Mouse (Mus musculus): ENCODE data around the gene Acsf3. TPM values are rescaled to one million over a fixed set of nuclear protein-coding genes. Genes with fewer than 3 reads are reported as not detected.

The Acsf3 gene
- polyA plus RNA-seq, 1 experiment: 9.7 TPM

DNA sequence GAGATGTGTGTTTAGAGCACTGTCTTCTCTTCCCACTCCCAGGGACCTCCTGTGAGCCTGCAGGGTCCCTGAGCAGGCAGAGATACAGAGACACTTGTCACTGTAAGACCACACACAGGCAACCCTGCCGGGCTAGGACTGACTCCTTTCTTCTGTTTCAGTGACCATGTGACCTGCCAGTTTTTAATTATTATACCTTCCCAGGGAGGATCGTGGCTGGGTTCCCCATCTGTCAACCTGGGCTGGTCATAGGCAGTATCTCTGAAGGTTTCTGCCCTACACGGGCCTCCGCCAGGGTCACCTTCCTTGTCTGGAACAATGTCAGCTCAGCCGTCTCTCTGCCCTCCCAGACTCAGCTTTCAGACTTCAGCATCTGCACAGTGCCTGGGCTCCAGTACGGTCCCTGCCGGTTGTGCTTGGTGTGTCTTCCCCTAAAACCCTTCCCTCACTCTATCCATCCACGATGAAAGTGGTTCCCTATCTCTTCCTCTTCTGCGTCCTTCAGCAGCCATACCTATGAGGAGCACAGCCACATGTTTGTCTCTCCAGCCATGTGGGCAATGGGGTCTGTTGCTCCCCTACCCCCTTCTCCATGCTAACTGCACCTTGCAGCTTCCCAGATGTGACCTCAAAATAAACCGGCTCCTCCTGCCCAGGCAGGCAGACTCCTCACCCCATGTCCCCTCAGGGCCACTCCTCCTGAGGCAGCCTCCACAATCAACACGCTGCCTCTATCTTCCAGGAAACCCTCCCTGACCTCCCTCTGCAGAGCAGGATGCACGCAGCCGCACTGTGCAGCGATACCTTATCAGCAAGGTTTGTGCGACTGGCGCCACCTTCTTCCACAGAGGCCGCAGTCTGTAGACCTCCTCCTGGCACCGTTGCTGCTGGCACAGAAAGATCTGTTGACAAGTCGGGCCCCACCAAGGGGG lies 39.5 kb upstream of the Acsf3 start:
- Histone ChIP-seq H3K27me3 (ENCODE audit: control insufficient read depth, insufficient read depth, low read length, poor library complexity, severe bottlenecking) (no peaks in the 10 kb centered on the region), H3K36me3 (ENCODE audit: control insufficient read depth, insufficient read depth, low read length, poor library complexity, severe bottlenecking) (no peaks in the 10 kb centered on the region), H3K4me3 (ENCODE audit: low read depth, low read length) (no peak overlapping the region), H3K9me3 (replicated peaks; ENCODE audit: control insufficient read depth, insufficient read depth, low read length, poor library complexity, severe bottlenecking) (no peaks in the 10 kb centered on the region), H3K4me1 (ENCODE audit: control insufficient read depth, insufficient read depth, low read length) (no peaks in the 10 kb centered on the region), H3K27ac (ENCODE audit: insufficient read depth, low read length) (no peak overlapping the region), H3K9ac (ENCODE audit: low read depth, poor library complexity, severe bottlenecking) (no peak overlapping the region)
- no peak for TF ChIP-seq EP300 (IDR thresholded peaks at IDR 0.05; ENCODE audit: insufficient read depth, low read depth, low read length)

DNA sequence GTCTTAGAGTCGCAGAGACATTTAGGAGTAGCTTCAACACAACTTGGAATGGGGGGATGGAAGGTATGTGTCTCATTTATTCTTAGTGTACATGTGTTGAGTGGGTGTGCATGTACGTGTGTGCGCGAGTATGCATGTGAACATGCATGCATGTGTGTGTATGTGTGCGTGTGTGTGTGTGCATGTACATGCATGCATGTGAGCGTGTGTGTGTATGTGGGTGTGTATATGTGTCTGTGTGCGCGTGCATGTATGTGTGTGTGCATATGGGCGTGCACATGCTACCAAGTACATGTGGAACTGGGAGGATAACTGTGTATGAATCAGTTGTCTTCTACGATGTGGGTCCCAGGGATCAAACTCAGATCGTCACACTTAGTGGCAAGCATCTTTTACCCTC lies 38.7 kb upstream of the Acsf3 start:
- H3K9me3 ChIP-seq (replicated peaks; ENCODE audit: control insufficient read depth, insufficient read depth, low read length, poor library complexity, severe bottlenecking): no peaks in the 10 kb centered on the region
- H3K9ac ChIP-seq (ENCODE audit: low read depth, poor library complexity, severe bottlenecking): no peak overlapping the region
- no peaks in the 10 kb centered on the region for H3K4me1 ChIP-seq (ENCODE audit: control insufficient read depth, insufficient read depth, low read length)
- no peak overlapping the region for H3K4me3 ChIP-seq (ENCODE audit: low read depth, low read length)
- no peaks in the 10 kb centered on the region for H3K27me3 ChIP-seq (ENCODE audit: control insufficient read depth, insufficient read depth, low read length, poor library complexity, severe bottlenecking)
- H3K36me3 ChIP-seq (ENCODE audit: control insufficient read depth, insufficient read depth, low read length, poor library complexity, severe bottlenecking): no peaks in the 10 kb centered on the region
- H3K27ac ChIP-seq (ENCODE audit: insufficient read depth, low read length): no peak overlapping the region
- TF ChIP-seq EP300 (IDR thresholded peaks at IDR 0.05; ENCODE audit: insufficient read depth, low read depth, low read length) (no peak), CTCF (IDR thresholded peaks at IDR 0.05; ENCODE audit: low read depth, low read length) (no peak), POLR2A (IDR thresholded peaks at IDR 0.05; ENCODE audit: insufficient read depth, low read length) (no peak)

- TF ChIP-seq EP300 (IDR thresholded peaks at IDR 0.05; ENCODE audit: insufficient read depth, low read depth, low read length): no peak
- TF ChIP-seq CTCF (IDR thresholded peaks at IDR 0.05; ENCODE audit: low read depth, low read length): no peak
- no peak for TF ChIP-seq POLR2A (IDR thresholded peaks at IDR 0.05; ENCODE audit: insufficient read depth, low read length)
- Histone ChIP-seq H3K27me3 (ENCODE audit: control insufficient read depth, insufficient read depth, low read length, poor library complexity, severe bottlenecking) (no peaks in the 10 kb centered on the region), H3K4me1 (ENCODE audit: control insufficient read depth, insufficient read depth, low read length) (no peaks in the 10 kb centered on the region), H3K4me3 (ENCODE audit: low read depth, low read length) (no peak overlapping the region), H3K36me3 (ENCODE audit: control insufficient read depth, insufficient read depth, low read length, poor library complexity, severe bottlenecking) (no peaks in the 10 kb centered on the region), H3K9ac (ENCODE audit: low read depth, poor library complexity, severe bottlenecking) (no peak overlapping the region), H3K9me3 (replicated peaks; ENCODE audit: control insufficient read depth, insufficient read depth, low read length, poor library complexity, severe bottlenecking) (no peaks in the 10 kb centered on the region), H3K27ac (ENCODE audit: insufficient read depth, low read length) (no peak overlapping the region)
These were observed 38.2 kb upstream of the Acsf3 start for GRCm38 (mm10) chr8:122737071-122737470.

GRCm38 (mm10) chr8:122737886-122738285 lies 37.4 kb upstream of the Acsf3 start:
- H3K4me3 ChIP-seq (ENCODE audit: low read depth, low read length): no peak overlapping the region
- H3K9ac ChIP-seq (ENCODE audit: low read depth, poor library complexity, severe bottlenecking): no peak overlapping the region
- H3K27ac ChIP-seq (ENCODE audit: insufficient read depth, low read length): no peak overlapping the region
- H3K36me3 ChIP-seq (ENCODE audit: control insufficient read depth, insufficient read depth, low read length, poor library complexity, severe bottlenecking): no peaks in the 10 kb centered on the region
- no peaks in the 10 kb centered on the region for H3K27me3 ChIP-seq (ENCODE audit: control insufficient read depth, insufficient read depth, low read length, poor library complexity, severe bottlenecking)
- no peak for TF ChIP-seq EP300 (IDR thresholded peaks at IDR 0.05; ENCODE audit: insufficient read depth, low read depth, low read length)
- no peak for TF ChIP-seq POLR2A (IDR thresholded peaks at IDR 0.05; ENCODE audit: insufficient read depth, low read length)
- TF ChIP-seq CTCF (IDR thresholded peaks at IDR 0.05; ENCODE audit: low read depth, low read length): no peak
- no peaks in the 10 kb centered on the region for H3K9me3 ChIP-seq (replicated peaks; ENCODE audit: control insufficient read depth, insufficient read depth, low read length, poor library complexity, severe bottlenecking)
- no peaks in the 10 kb centered on the region for H3K4me1 ChIP-seq (ENCODE audit: control insufficient read depth, insufficient read depth, low read length)

GRCm38 (mm10) chr8:122739102-122739725 lies 36.1 kb upstream of the Acsf3 start:
- H3K4me1 ChIP-seq (ENCODE audit: control insufficient read depth, insufficient read depth, low read length): no peaks in the 10 kb centered on the region

GRCm38 (mm10) chr8:122742471-122742870 lies 32.8 kb upstream of the Acsf3 start:
- no peak overlapping the region for H3K4me3 ChIP-seq (ENCODE audit: low read depth, low read length)
- H3K27ac ChIP-seq (ENCODE audit: insufficient read depth, low read length): no peak overlapping the region
- no peaks in the 10 kb centered on the region for H3K27me3 ChIP-seq (ENCODE audit: control insufficient read depth, insufficient read depth, low read length, poor library complexity, severe bottlenecking)
- no peaks in the 10 kb centered on the region for H3K36me3 ChIP-seq (ENCODE audit: control insufficient read depth, insufficient read depth, low read length, poor library complexity, severe bottlenecking)
- H3K9ac ChIP-seq (ENCODE audit: low read depth, poor library complexity, severe bottlenecking): no peak overlapping the region
- no peak for TF ChIP-seq CTCF (IDR thresholded peaks at IDR 0.05; ENCODE audit: low read depth, low read length)
- TF ChIP-seq POLR2A (IDR thresholded peaks at IDR 0.05; ENCODE audit: insufficient read depth, low read length): no peak
- no peak for TF ChIP-seq EP300 (IDR thresholded peaks at IDR 0.05; ENCODE audit: insufficient read depth, low read depth, low read length)
- no peaks in the 10 kb centered on the region for H3K9me3 ChIP-seq (replicated peaks; ENCODE audit: control insufficient read depth, insufficient read depth, low read length, poor library complexity, severe bottlenecking)
- H3K4me1 ChIP-seq (ENCODE audit: control insufficient read depth, insufficient read depth, low read length): no peaks in the 10 kb centered on the region

More at GRCm38 (mm10) chr8:122739102-122739725, 36.1 kb upstream of the Acsf3 start:
- Histone ChIP-seq H3K36me3 (ENCODE audit: control insufficient read depth, insufficient read depth, low read length, poor library complexity, severe bottlenecking) (no peaks in the 10 kb centered on the region), H3K4me3 (ENCODE audit: low read depth, low read length) (no peak overlapping the region), H3K27me3 (ENCODE audit: control insufficient read depth, insufficient read depth, low read length, poor library complexity, severe bottlenecking) (no peaks in the 10 kb centered on the region), H3K9ac (ENCODE audit: low read depth, poor library complexity, severe bottlenecking) (no peak overlapping the region), H3K27ac (ENCODE audit: insufficient read depth, low read length) (no peak overlapping the region), H3K9me3 (replicated peaks; ENCODE audit: control insufficient read depth, insufficient read depth, low read length, poor library complexity, severe bottlenecking) (no peaks in the 10 kb centered on the region)
- TF ChIP-seq CTCF (IDR thresholded peaks at IDR 0.05; ENCODE audit: low read depth, low read length): no peak
- TF ChIP-seq POLR2A (IDR thresholded peaks at IDR 0.05; ENCODE audit: insufficient read depth, low read length): no peak
- no peak for TF ChIP-seq EP300 (IDR thresholded peaks at IDR 0.05; ENCODE audit: insufficient read depth, low read depth, low read length)

Data from ES-Bruce4 (cell line).